Mouse (Mus musculus): Measurements from ENCODE around the gene Nr4a1. TPM values are rescaled to one million over a fixed set of nuclear protein-coding genes. Genes with fewer than 3 reads are reported as not detected.

Nr4a1 gene
- polyA plus RNA-seq, 1 experiment from 2014 or later, result 2.9 TPM

DNA sequence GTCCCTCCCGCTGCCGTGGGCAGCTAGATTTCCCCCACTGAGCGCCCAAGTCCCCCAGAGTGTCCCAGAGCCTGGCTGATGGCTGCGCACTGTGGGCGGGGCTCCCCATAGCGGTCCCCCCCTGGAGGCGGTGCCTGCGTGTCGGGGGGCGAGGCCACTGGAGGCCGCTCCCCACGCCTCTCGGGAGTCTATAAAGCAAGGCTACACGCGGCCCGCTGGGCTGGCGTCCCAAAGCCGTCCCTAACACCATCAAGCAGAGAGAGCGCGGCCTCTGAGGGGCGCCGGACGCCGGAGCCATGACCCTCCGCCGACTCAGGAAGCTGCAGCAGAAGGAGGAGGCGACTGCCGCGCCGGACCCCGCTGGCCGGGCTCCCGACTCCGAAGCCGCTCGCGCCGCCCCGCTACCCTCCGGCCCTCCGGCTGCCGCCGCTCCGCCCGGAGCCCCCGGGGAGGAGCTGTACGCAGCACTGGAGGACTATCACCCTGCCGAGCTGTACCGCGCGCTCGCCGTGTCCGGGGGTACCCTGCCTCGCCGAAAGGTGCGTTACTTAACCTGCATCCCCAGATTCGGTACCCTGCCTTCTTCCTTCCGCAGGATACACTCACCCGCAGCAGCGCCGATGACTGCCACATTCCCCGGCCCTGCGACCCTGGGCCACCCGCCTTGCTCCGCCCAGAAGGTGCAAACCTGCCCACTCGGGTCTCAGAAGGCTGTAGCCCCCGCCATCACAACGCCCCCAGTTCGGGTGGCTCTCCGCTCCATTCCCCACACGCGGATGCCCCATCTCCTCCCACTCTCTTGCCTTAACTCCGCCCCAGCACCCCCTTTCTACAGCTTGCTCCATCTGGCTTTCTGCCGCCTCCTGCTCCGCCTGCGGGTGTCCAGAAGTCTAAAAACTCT is 29.8 kb upstream of the Nr4a1 start, which contains the start of gene Grasp:
TSS of gene Grasp (plus strand) at position 183 of the 901 bp plus-strand sequence.
- peak within 1 kb of the TSS; percentile 90 for H3K27ac ChIP-seq (replicated peaks)
- H3K4me1 ChIP-seq, result peaks cover 81% of the 10 kb centered on the region
- no peaks in the 10 kb centered on the region for H3K9me3 ChIP-seq (replicated peaks)
- WGBS, result under 1% methylated on average over 77 of the region's 77 CpGs
- peak within 1 kb of the TSS; percentile 78 for H3K4me3 ChIP-seq
- peak; percentile 86 for DNase-seq (ENCODE audit: low spot score)
- H3K27me3 ChIP-seq (ENCODE audit: low read depth, poor library complexity, severe bottlenecking), result peaks cover 48% of the 10 kb centered on the region
- H3K36me3 ChIP-seq, result peaks cover 10% of the 10 kb centered on the region

GRCm38 (mm10) chr15:101224977-101225376 is 29.1 kb upstream of the Nr4a1 start:
- 3% methylated on average over 14 of the region's 14 CpGs for WGBS
- no peak for DNase-seq (ENCODE audit: low spot score)
- Histone ChIP-seq H3K9me3 (replicated peaks) (no peaks in the 10 kb centered on the region), H3K4me1 (peaks cover 76% of the 10 kb centered on the region), H3K27ac (replicated peaks) (peak overlapping the region; percentile 90), H3K4me3 (peak overlapping the region; percentile 78), H3K36me3 (peaks cover 17% of the 10 kb centered on the region), H3K27me3 (ENCODE audit: low read depth, poor library complexity, severe bottlenecking) (peaks cover 48% of the 10 kb centered on the region)

DNA sequence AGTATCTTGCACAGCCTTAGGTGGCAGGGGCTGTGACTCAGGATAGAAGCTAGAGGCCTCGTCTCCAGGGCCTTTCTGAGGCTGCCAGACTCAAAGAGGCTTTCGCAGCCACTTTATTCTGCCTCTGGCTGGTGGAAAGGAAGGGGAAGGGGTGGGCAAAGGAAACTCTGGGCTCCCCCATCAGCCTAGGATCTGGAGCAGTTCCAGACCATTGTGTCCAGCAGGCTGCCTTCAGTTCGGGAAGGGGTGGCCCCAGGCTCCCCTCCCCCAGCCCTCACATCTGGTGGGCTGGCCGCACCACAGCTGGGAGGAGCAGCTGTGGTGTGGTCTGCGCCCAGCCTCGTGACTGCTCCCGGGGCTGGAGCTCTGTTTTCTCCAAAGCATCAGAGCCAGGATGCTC is 26.1 kb upstream of the Nr4a1 start:
- peak overlapping the region; percentile 11; the same call in 1 of the 2 replicates for H3K4me3 ChIP-seq
- 0 out of 2 replicates have a peak overlapping the region, but pooled peaks have one; percentile 7 for H3K27ac ChIP-seq (replicated peaks)
- peaks cover 42% of the 10 kb centered on the region for H3K36me3 ChIP-seq
- 18% methylated on average over 7 of the region's 7 CpGs for WGBS
- peaks cover 60% of the 10 kb centered on the region for H3K27me3 ChIP-seq (ENCODE audit: low read depth, poor library complexity, severe bottlenecking)
- H3K9me3 ChIP-seq (replicated peaks), result peaks cover 6% of the 10 kb centered on the region
- DNase-seq (ENCODE audit: low spot score), result peak; percentile 34
- peaks cover 59% of the 10 kb centered on the region for H3K4me1 ChIP-seq

DNA sequence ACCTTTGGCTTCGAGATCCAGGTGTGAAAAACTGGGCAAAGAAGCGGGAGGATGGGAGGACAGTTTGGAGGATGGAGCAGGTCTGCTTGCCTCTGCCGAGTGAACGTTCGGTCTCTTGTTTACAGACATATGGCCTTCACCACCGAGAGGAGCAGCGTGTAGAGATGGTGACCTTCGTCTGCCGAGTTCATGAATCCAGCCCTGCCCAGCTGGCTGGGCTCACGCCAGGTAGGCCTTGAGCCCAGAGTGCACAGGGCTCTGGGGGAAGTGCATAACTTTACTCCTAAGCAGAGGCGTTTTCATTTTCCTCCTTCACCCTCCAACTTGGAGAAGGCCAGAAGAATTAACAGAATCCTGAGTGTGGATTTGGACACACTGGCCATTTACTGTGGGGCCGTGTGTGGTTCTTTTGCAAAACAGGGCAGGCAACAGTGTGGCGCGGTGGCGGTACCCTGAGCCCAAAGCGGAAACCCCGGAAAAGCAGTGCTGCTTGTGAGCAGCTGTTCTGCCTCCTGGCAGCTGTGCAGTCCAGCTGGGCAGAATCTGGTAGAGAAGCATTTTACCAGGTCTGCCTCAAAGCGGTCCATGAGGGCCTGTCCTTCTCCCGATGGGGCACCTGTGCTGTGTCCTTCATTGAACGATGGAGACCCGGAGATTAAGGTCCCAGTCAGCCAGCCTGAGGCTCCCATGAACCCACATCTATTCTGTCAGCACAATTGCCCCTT is 25.0 kb upstream of the Nr4a1 start:
- no peak overlapping the region for H3K27ac ChIP-seq (replicated peaks)
- H3K9me3 ChIP-seq (replicated peaks), result peaks cover 6% of the 10 kb centered on the region
- peaks cover 55% of the 10 kb centered on the region for H3K27me3 ChIP-seq (ENCODE audit: low read depth, poor library complexity, severe bottlenecking)
- DNase-seq (ENCODE audit: low spot score), result no peak
- peaks cover 42% of the 10 kb centered on the region for H3K36me3 ChIP-seq
- WGBS, result 93% methylated on average over 21 of the region's 21 CpGs
- no peak overlapping the region for H3K4me3 ChIP-seq
- H3K4me1 ChIP-seq, result peaks cover 58% of the 10 kb centered on the region

- peaks cover 42% of the 10 kb centered on the region for H3K36me3 ChIP-seq
These were observed 23.6 kb upstream of the Nr4a1 start for GRCm38 (mm10) chr15:101230503-101230902.

DNA sequence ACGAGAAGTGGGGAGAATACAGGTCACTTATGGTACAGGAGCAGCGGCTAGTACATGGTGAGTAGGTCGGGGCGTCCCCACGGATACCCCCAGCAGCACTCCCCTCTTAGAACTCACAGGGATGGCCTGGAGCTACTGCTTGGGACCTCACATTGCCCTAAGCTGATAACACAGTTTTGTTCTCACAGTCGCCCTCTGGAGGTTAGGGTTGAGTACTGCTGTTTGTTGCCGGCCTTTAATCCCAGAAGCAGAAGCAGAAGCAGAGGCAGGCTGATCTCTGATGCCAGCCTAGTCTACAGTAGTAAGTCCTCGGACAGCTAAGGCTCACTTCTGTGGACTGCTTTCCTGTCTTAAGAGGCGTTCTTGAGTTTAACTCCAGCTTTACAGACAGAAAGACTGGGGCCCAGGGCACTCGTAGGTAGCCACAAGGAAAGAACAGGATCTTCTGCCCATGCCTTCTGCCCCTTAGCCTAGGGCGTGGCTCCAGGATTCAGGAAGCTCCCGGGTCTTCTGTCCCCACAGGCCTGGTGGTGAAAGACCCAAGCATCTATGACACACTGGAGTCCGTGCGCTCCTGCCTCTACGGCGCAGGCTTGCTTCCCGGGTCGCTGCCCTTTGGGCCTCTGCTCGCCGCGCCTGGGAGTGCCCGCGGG is 22.9 kb upstream of the Nr4a1 start:
- 74% methylated on average over 23 of the region's 23 CpGs for WGBS
- peak overlapping the region; percentile 32 for H3K4me3 ChIP-seq
- no peak for DNase-seq (ENCODE audit: low spot score)
- peaks cover 50% of the 10 kb centered on the region for H3K27me3 ChIP-seq (ENCODE audit: low read depth, poor library complexity, severe bottlenecking)
- peak overlapping the region; percentile 17; the same call in 1 of the 2 replicates for H3K27ac ChIP-seq (replicated peaks)
- H3K36me3 ChIP-seq, result peaks cover 42% of the 10 kb centered on the region
- H3K4me1 ChIP-seq, result peaks cover 56% of the 10 kb centered on the region
- peaks cover 6% of the 10 kb centered on the region for H3K9me3 ChIP-seq (replicated peaks)

More at GRCm38 (mm10) chr15:101230503-101230902, 23.6 kb upstream of the Nr4a1 start:
- DNase-seq (ENCODE audit: low spot score), result no peak
- peaks cover 50% of the 10 kb centered on the region for H3K27me3 ChIP-seq (ENCODE audit: low read depth, poor library complexity, severe bottlenecking)
- no peak overlapping the region for H3K4me3 ChIP-seq
- peaks cover 49% of the 10 kb centered on the region for H3K4me1 ChIP-seq
- H3K9me3 ChIP-seq (replicated peaks), result peaks cover 6% of the 10 kb centered on the region
- H3K27ac ChIP-seq (replicated peaks), result no peak overlapping the region
- WGBS, result 93% methylated on average over 19 of the region's 19 CpGs

DNA sequence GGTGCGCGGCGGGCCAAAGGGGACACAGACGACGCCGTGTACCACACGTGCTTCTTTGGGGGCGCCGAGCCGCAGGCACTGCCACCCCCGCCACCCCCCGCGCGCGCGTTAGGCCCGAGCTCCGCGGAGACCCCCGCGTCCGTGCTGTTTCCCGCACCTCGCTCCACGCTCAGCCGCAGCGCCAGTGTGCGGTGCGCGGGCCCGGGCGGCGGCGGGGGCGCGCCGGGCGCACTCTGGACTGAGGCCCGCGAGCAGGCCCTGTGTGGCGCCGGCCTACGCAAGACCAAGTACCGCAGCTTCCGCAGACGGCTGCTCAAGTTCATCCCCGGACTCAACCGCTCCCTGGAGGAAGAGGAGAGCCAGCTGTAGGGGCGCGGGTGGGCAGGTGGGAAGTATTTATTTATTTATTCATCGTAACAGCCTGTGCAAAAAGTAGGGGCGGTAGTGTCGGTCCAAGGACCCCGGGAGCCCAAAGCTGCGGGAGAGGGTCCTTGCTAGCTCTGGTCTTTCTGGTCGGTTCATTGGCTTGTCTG is 22.4 kb upstream of the Nr4a1 start:
- H3K27me3 ChIP-seq (ENCODE audit: low read depth, poor library complexity, severe bottlenecking), result peaks cover 44% of the 10 kb centered on the region
- 68% methylated on average over 56 of the region's 56 CpGs for WGBS
- peak overlapping the region; percentile 32 for H3K4me3 ChIP-seq
- H3K9me3 ChIP-seq (replicated peaks), result peaks cover 6% of the 10 kb centered on the region
- no peak for DNase-seq (ENCODE audit: low spot score)
- H3K36me3 ChIP-seq, result peaks cover 42% of the 10 kb centered on the region
- H3K4me1 ChIP-seq, result peaks cover 55% of the 10 kb centered on the region
- H3K27ac ChIP-seq (replicated peaks), result peak overlapping the region; percentile 17; the same call in 1 of the 2 replicates

DNA sequence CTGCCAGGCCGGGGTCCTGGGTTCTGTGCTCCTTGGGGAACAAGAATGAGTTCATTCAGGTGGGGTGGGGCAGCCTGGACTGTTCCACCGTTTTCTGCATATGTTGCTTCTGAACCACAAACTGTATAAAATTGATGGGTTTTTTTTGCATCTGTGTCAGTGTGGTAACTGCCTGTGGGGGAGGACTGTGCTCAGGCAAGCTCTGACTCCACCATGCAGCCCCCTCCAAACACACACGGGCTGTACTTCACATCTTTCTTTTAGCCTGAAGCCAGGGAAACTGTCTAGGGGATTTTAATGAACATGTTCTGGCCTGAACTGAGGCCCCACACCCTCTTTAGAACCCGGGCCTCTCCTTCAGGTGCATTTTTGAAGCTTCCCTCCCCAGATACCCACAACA is 21.5 kb upstream of the Nr4a1 start:
- Histone ChIP-seq H3K4me3 (no peak overlapping the region), H3K27me3 (ENCODE audit: low read depth, poor library complexity, severe bottlenecking) (peaks cover 49% of the 10 kb centered on the region), H3K4me1 (peaks cover 46% of the 10 kb centered on the region), H3K9me3 (replicated peaks) (peaks cover 6% of the 10 kb centered on the region), H3K27ac (replicated peaks) (no peak overlapping the region), H3K36me3 (peaks cover 42% of the 10 kb centered on the region)
- 81% methylated on average over 4 of the region's 4 CpGs for WGBS
- no peak for DNase-seq (ENCODE audit: low spot score)

DNA sequence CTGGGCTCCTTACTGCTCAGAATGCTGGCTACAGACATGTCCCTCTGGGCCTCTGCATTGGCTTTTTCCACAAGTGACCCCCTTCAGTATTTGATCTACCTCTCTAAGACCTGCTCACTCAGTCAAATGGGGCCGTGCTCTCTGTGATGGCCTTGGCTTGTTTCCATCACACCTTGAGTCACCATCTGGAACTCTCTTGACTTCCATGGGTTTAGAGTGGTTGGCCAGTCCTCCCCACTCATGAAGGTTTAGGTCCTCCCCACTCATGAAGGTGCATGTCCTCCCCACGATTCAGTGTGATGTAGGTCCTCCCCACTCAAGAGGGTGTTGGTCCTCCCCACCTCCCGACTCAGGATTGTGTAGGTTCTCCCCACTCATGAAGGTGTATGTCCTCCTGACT is 20.9 kb upstream of the Nr4a1 start:
- WGBS, result 92% methylated on average over 3 of the region's 3 CpGs
- H3K27ac ChIP-seq (replicated peaks), result no peak overlapping the region
- peaks cover 41% of the 10 kb centered on the region for H3K4me1 ChIP-seq
- H3K27me3 ChIP-seq (ENCODE audit: low read depth, poor library complexity, severe bottlenecking), result peaks cover 55% of the 10 kb centered on the region
- peaks cover 6% of the 10 kb centered on the region for H3K9me3 ChIP-seq (replicated peaks)
- DNase-seq (ENCODE audit: low spot score), result no peak
- no peak overlapping the region for H3K4me3 ChIP-seq
- peaks cover 39% of the 10 kb centered on the region for H3K36me3 ChIP-seq

DNA sequence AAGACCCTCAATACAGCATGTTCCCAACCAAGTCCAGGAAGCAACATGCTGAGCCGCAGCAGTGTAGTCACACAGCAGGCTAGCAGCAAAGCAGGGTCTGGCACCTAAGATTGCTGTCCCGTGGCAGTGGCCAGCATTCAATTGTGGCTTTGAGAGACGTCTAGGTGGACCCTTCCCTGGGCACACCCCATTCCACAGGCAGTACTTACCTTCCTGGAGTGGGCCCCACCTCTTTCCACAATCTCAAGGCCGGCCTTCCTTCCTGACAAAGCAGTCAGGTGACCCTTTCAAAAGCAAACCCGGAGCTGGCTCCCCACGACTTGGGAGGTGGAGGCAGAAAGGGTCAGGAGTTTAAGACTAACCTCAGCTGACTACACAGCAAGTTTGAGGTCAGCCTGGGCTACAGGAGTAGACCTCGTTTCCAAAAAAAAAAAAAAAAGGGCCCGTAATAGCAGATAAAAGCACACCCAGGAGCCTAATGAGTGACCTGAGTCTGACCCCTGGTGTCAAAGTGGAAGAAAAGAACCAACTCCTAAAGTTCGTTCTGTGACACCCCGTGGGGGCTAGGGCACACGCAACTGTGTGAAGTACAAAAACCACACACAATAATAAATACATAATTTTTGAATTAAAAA is 20.3 kb upstream of the Nr4a1 start:
- Histone ChIP-seq H3K36me3 (peaks cover 37% of the 10 kb centered on the region), H3K4me1 (peaks cover 40% of the 10 kb centered on the region), H3K27me3 (ENCODE audit: low read depth, poor library complexity, severe bottlenecking) (peaks cover 61% of the 10 kb centered on the region), H3K4me3 (no peak overlapping the region), H3K27ac (replicated peaks) (no peak overlapping the region), H3K9me3 (replicated peaks) (peaks cover 6% of the 10 kb centered on the region)
- no peak for DNase-seq (ENCODE audit: low spot score)
- WGBS, result 28% methylated on average over 11 of the region's 11 CpGs

DNA sequence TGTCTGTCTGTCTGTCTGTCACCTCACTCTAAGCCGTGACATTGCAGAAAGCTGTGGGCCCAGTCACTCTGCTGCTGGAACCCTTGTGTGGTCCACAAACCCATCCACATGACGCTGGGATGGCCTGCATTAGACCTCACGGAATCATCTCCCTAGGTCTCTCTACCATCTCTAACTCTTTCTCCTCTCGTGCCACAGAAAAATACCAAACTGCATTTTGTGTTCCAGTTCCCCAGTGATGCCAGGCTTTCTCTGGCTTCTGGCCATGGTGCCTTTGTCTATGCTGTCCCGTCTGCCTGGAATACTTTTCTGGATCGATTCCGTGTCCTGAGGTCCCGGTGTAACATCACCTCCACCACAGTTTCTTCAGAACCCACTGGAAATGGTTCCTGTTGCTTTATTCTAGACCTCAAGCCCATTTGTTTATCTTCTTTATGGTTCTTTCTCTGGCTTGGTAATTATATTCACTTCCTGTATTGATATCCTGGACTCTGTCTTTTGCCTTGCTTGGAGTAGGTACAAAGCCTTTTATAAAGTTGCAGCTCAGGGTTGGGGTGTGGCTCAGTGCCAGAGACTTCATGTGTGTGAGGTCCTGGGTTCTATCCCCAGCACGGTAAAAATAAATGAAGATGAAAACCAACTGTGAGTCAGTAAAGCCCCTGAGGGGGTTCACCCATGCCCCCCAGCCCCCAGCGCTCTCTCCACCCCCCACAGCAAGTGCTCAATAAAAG is 19.3 kb upstream of the Nr4a1 start:
- Histone ChIP-seq H3K27me3 (ENCODE audit: low read depth, poor library complexity, severe bottlenecking) (peaks cover 63% of the 10 kb centered on the region), H3K36me3 (peaks cover 27% of the 10 kb centered on the region), H3K27ac (replicated peaks) (0 out of 2 replicates have a peak overlapping the region, but pooled peaks have one; percentile 19), H3K4me1 (peaks cover 44% of the 10 kb centered on the region), H3K4me3 (no peak overlapping the region), H3K9me3 (replicated peaks) (peaks cover 6% of the 10 kb centered on the region)
- 75% methylated on average over 10 of the region's 10 CpGs for WGBS
- no peak for DNase-seq (ENCODE audit: low spot score)
